Mouse (Mus musculus) lung, embryonic 16.5 days (tissue): ENCODE results near the gene Nes. TPM values are rescaled to one million over a fixed set of nuclear protein-coding genes. Genes with fewer than 3 reads are reported as not detected.

Source experiments
- ATAC-seq: fragments of 200-750 bp; cut with Nextera tagmentation; 2 replicates; pipeline ENCODE4 v1.8.0; 2017; ENCODE audit warnings: low read depth, mild to moderate bottlenecking, moderate library complexity
- H3K27ac ChIP-seq: fragments of 300-500 bp; sonication (generic); 2 replicates; pipeline ENCODE4 v1.5.1; 2014; ENCODE audit warnings: mild to moderate bottlenecking, control low read depth, low read length
- H3K27me3 ChIP-seq: fragments of 300-500 bp; sonication (generic); 2 replicates; pipeline ENCODE4 v1.6.1; 2014; ENCODE audit warnings: low read depth, low read length, mixed read lengths; ENCODE audit not compliant: control insufficient read depth, insufficient read depth
- H3K36me3 ChIP-seq: fragments of 300-500 bp; sonication (generic); 2 replicates; pipeline ENCODE4 v1.6.1; 2014; ENCODE audit warnings: low read length; ENCODE audit not compliant: control insufficient read depth, insufficient read depth
- H3K4me1 ChIP-seq: fragments of 300-500 bp; sonication (generic); replicated peaks from 2 replicates; pipeline ENCODE4 v1.6.1; 2014; ENCODE audit warnings: low read length, mixed read lengths; ENCODE audit not compliant: control insufficient read depth, insufficient read depth
- H3K4me2 ChIP-seq: fragments of 300-500 bp; sonication (generic); 2 replicates; pipeline ENCODE4 v1.6.1; 2014; ENCODE audit warnings: low read depth, low read length, control low read depth
- H3K4me3 ChIP-seq: fragments of 300-500 bp; sonication (generic); 2 replicates; pipeline ENCODE4 v1.5.1; 2014; ENCODE audit warnings: mild to moderate bottlenecking, low read length, control low read depth
- H3K9ac ChIP-seq: fragments of 300-500 bp; sonication (generic); 2 replicates; pipeline ENCODE4 v1.6.1; 2014; ENCODE audit warnings: low read length, control low read depth
- H3K9me3 ChIP-seq: fragments of 300-500 bp; sonication (generic); 2 replicates; pipeline ENCODE4 v1.6.1; 2016; ENCODE audit warnings: low read length; ENCODE audit not compliant: control insufficient read depth
- WGBS: fragments of 180-500 bp; shearing (Covaris S2); extraction: QIAGEN DNeasy Blood & Tissue Kit; methylation state at CpG from one replicate; pipeline ENCODE4 v1.1.7; 2014; 5-methylcytosine and 5-hydroxymethylcytosine counted together
- polyA plus RNA-seq: library from polyadenylated mRNA; unstranded; fragments of >200 nt; fragmentation: Nextera tagmentation; extraction: Ambion mirVana; gene quantifications from 2 replicates; pipeline ENCODE4 v1.2.1, GENCODE M21; 2015

The Nes gene
- 15.5 and 15.6 TPM in 2 replicates for polyA plus RNA-seq

GRCm38 (mm10) chr3:87970939-87971488 is at the start of gene Nes:
Nes (plus strand) TSS chr3:87971078.
- H3K9me3 ChIP-seq, result no peaks in the 10 kb centered on the region
- H3K9ac ChIP-seq, result peak within 1 kb of the TSS; percentile 78
- H3K36me3 ChIP-seq, result no peaks in the 10 kb centered on the region
- H3K4me2 ChIP-seq, result peak within 1 kb of the TSS; percentile 90
- peak; percentile 79 for ATAC-seq
- no peaks in the 10 kb centered on the region; the same call in 1 of the 2 replicates for H3K27me3 ChIP-seq
- WGBS, result 0% methylated on average over 44 of the region's 44 CpGs
- H3K4me3 ChIP-seq, result peak within 1 kb of the TSS; percentile 61
- peaks cover 41% of the 10 kb centered on the region for H3K4me1 ChIP-seq
- H3K27ac ChIP-seq, result peak within 1 kb of the TSS; percentile 63

- Histone ChIP-seq H3K4me3 (no peak overlapping the region), H3K4me2 (no peak overlapping the region), H3K4me1 (peaks cover 9% of the 10 kb centered on the region), H3K27me3 (no peaks in the 10 kb centered on the region), H3K36me3 (peaks cover 37% of the 10 kb centered on the region), H3K27ac (no peak overlapping the region), H3K9ac (no peak overlapping the region), H3K9me3 (no peaks in the 10 kb centered on the region)
- ATAC-seq, result no peak
- 82% methylated on average over 7 of the region's 7 CpGs for WGBS
Observed at GRCm38 (mm10) chr3:87924996-87925395, 45.9 kb upstream of the Nes start.

- H3K4me1 ChIP-seq, result peaks cover 13% of the 10 kb centered on the region
- H3K4me3 ChIP-seq, result no peak overlapping the region
- H3K36me3 ChIP-seq, result peaks cover 36% of the 10 kb centered on the region
- no peak for ATAC-seq
- H3K27ac ChIP-seq, result no peak overlapping the region
- no peak overlapping the region for H3K4me2 ChIP-seq
- no peak overlapping the region for H3K9ac ChIP-seq
- H3K9me3 ChIP-seq, result no peaks in the 10 kb centered on the region
- no peaks in the 10 kb centered on the region for H3K27me3 ChIP-seq
- WGBS, result 86% methylated on average over 5 of the region's 5 CpGs
Observed at GRCm38 (mm10) chr3:87927452-87927851, 43.4 kb upstream of the Nes start.

GRCm38 (mm10) chr3:87929341-87930077 is 41.4 kb upstream of the Nes start:
- no peaks in the 10 kb centered on the region for H3K27me3 ChIP-seq
- peak overlapping the region; percentile 90 for H3K4me3 ChIP-seq
- peaks cover 15% of the 10 kb centered on the region for H3K4me1 ChIP-seq
- H3K4me2 ChIP-seq, result peak overlapping the region; percentile 61
- ATAC-seq, result no peak; the same call in 1 of the 2 replicates
- H3K9me3 ChIP-seq, result no peaks in the 10 kb centered on the region
- 5% methylated on average over 26 of the region's 26 CpGs for WGBS
- H3K9ac ChIP-seq, result peak overlapping the region; percentile 92
- peak overlapping the region; percentile 72 for H3K27ac ChIP-seq
- peaks cover 22% of the 10 kb centered on the region for H3K36me3 ChIP-seq

GRCm38 (mm10) chr3:87930078-87930795 is 40.6 kb upstream of the Nes start, which contains the start of the genes Isg20l2 and Rrnad1:
Isg20l2 (plus strand) TSS chr3:87930314.
Rrnad1 (minus strand) TSS chr3:87930717.
- peak within 1 kb of the TSS; percentile 81 for H3K27ac ChIP-seq
- H3K36me3 ChIP-seq, result peaks cover 15% of the 10 kb centered on the region
- H3K4me1 ChIP-seq, result peaks cover 15% of the 10 kb centered on the region
- H3K9me3 ChIP-seq, result no peaks in the 10 kb centered on the region
- ATAC-seq, result peak; percentile 99
- WGBS, result 0% methylated on average over 72 of the region's 78 CpGs
- peak within 1 kb of the TSS; percentile 92 for H3K9ac ChIP-seq
- peak within 1 kb of the TSS; percentile 62 for H3K4me2 ChIP-seq
- no peaks in the 10 kb centered on the region for H3K27me3 ChIP-seq
- H3K4me3 ChIP-seq, result peak within 1 kb of the TSS; percentile 90

- Histone ChIP-seq H3K27ac (no peak overlapping the region), H3K27me3 (no peaks in the 10 kb centered on the region), H3K36me3 (peaks cover 25% of the 10 kb centered on the region), H3K4me2 (no peak overlapping the region), H3K4me3 (no peak overlapping the region), H3K9me3 (no peaks in the 10 kb centered on the region), H3K4me1 (peaks cover 13% of the 10 kb centered on the region), H3K9ac (no peak overlapping the region)
- no peak for ATAC-seq
- 79% methylated on average over 5 of the region's 5 CpGs for WGBS
Observed at GRCm38 (mm10) chr3:87934026-87934425, 36.9 kb upstream of the Nes start.

GRCm38 (mm10) chr3:87934501-87934900 is 36.4 kb upstream of the Nes start:
- no peak overlapping the region for H3K4me2 ChIP-seq
- no peaks in the 10 kb centered on the region for H3K9me3 ChIP-seq
- no peak overlapping the region for H3K27ac ChIP-seq
- no peak for ATAC-seq
- 57% methylated on average over 4 of the region's 4 CpGs for WGBS
- no peak overlapping the region for H3K4me3 ChIP-seq
- H3K36me3 ChIP-seq, result peaks cover 29% of the 10 kb centered on the region
- H3K9ac ChIP-seq, result no peak overlapping the region
- no peaks in the 10 kb centered on the region for H3K27me3 ChIP-seq
- H3K4me1 ChIP-seq, result peaks cover 9% of the 10 kb centered on the region; the same call in 1 of the 2 replicates

- no peak overlapping the region for H3K4me3 ChIP-seq
- no peak overlapping the region for H3K27ac ChIP-seq
- no peak overlapping the region for H3K4me2 ChIP-seq
- H3K36me3 ChIP-seq, result peaks cover 35% of the 10 kb centered on the region
- H3K9ac ChIP-seq, result no peak overlapping the region
- ATAC-seq, result no peak
- WGBS, result 77% methylated on average over 4 of the region's 4 CpGs
- no peaks in the 10 kb centered on the region for H3K9me3 ChIP-seq
- no peaks in the 10 kb centered on the region for H3K27me3 ChIP-seq
- H3K4me1 ChIP-seq, result peaks cover 9% of the 10 kb centered on the region; the same call in 1 of the 2 replicates
Observed at GRCm38 (mm10) chr3:87935201-87935600, 35.7 kb upstream of the Nes start.

- peaks cover 39% of the 10 kb centered on the region for H3K36me3 ChIP-seq
- 92% methylated on average over 2 of the region's 2 CpGs for WGBS
- peak; percentile 72 for ATAC-seq
Observed at GRCm38 (mm10) chr3:87935776-87936175, 35.1 kb upstream of the Nes start.

More at GRCm38 (mm10) chr3:87935776-87936175, 35.1 kb upstream of the Nes start:
- H3K4me3 ChIP-seq, result no peak overlapping the region
- H3K27ac ChIP-seq, result no peak overlapping the region
- H3K9ac ChIP-seq, result no peak overlapping the region
- peaks cover 9% of the 10 kb centered on the region; the same call in 1 of the 2 replicates for H3K4me1 ChIP-seq
- H3K9me3 ChIP-seq, result no peaks in the 10 kb centered on the region
- no peak overlapping the region for H3K4me2 ChIP-seq
- no peaks in the 10 kb centered on the region for H3K27me3 ChIP-seq
